Mouse (Mus musculus) limb, embryonic 14.5 days (tissue): ENCODE measurements around the gene Hspa12a. TPM values are rescaled to one million over a fixed set of nuclear protein-coding genes. Genes with fewer than 3 reads are reported as not detected.

Experiments used
- ATAC-seq: fragments of 200-750 bp; cut with Nextera tagmentation; 2 replicates; pipeline ENCODE4 v1.8.0; 2017; ENCODE audit warnings: low read depth, moderate number of reproducible peaks, moderate TSS enrichment; ENCODE audit not compliant: low FRiP score
- DNase-seq: peaks from one replicate; pipeline ENCODE4 v3.0.0-alpha.2; 2015; ENCODE audit warnings: low spot score
- H3K27ac ChIP-seq: fragments of 300-500 bp; sonication (generic); replicated peaks from 2 replicates; pipeline ENCODE4 v1.5.1; 2014; ENCODE audit warnings: low read depth, mild to moderate bottlenecking, low read length, moderate library complexity, mixed read lengths
- H3K27me3 ChIP-seq: fragments of 300-500 bp; sonication (generic); 2 replicates; pipeline ENCODE4 v1.6.1; 2014; ENCODE audit warnings: low read length, mixed read lengths; ENCODE audit not compliant: control insufficient read depth, insufficient read depth
- H3K36me3 ChIP-seq: fragments of 300-500 bp; sonication (generic); 2 replicates; pipeline ENCODE4 v1.6.1; 2014; ENCODE audit warnings: mild to moderate bottlenecking, low read length, moderate library complexity, mixed read lengths; ENCODE audit not compliant: control insufficient read depth, insufficient read depth
- H3K4me1 ChIP-seq: fragments of 300-500 bp; sonication (generic); 2 replicates; pipeline ENCODE4 v1.6.1; 2014; ENCODE audit warnings: antibody characterized with exemption, low read length, mixed read lengths; ENCODE audit not compliant: control insufficient read depth, insufficient read depth
- H3K4me2 ChIP-seq: fragments of 300-500 bp; sonication (generic); replicated peaks from 2 replicates; pipeline ENCODE4 v1.6.1; 2014; ENCODE audit warnings: low read depth, mild to moderate bottlenecking, low read length, moderate library complexity; ENCODE audit not compliant: severe bottlenecking
- H3K4me3 ChIP-seq: fragments of 300-500 bp; sonication (generic); replicated peaks from 2 replicates; pipeline ENCODE4 v1.5.1; 2014; ENCODE audit warnings: low read length
- H3K9ac ChIP-seq: fragments of 300-500 bp; sonication (generic); 2 replicates; pipeline ENCODE4 v1.6.1; 2014; ENCODE audit warnings: mild to moderate bottlenecking, low read depth, low read length, moderate library complexity; ENCODE audit not compliant: severe bottlenecking
- H3K9me3 ChIP-seq: fragments of 300-500 bp; sonication (generic); 2 replicates; pipeline ENCODE4 v1.6.1; 2016; ENCODE audit warnings: low read length; ENCODE audit not compliant: control insufficient read depth
- POLR2A ChIP-seq: fragments of 200-500 bp; IDR thresholded peaks from 2 replicates; pipeline ENCODE4 v1.8.0; 2012; ENCODE audit warnings: inconsistent platforms, mild to moderate bottlenecking, moderate library complexity, borderline replicate concordance; ENCODE audit not compliant: insufficient read depth, insufficient read length; ENCODE audit errors: extremely low read depth
- WGBS: fragments of 180-500 bp; shearing (Covaris S2); extraction: QIAGEN DNeasy Blood & Tissue Kit; methylation state at CpG from one replicate; pipeline ENCODE4 v1.1.7; 2014; 5-methylcytosine and 5-hydroxymethylcytosine counted together
- polyA plus RNA-seq, 2 experiments: library from polyadenylated mRNA; depleted of rRNA in 1 of 2; stranded (reverse) in 1 of 2; unstranded in 1 of 2; fragments of >200 nt; fragmentation: Nextera tagmentation in 1 of 2; extraction: Ambion mirVana in 1 of 2; gene quantifications; 2 replicates each; pipeline versions ENCODE4 v1.2.1 to v1.2.3; 2012 to 2014

The Hspa12a gene
- polyA plus RNA-seq, 2 experiments = 2.4 to 6.1 TPM

DNA sequence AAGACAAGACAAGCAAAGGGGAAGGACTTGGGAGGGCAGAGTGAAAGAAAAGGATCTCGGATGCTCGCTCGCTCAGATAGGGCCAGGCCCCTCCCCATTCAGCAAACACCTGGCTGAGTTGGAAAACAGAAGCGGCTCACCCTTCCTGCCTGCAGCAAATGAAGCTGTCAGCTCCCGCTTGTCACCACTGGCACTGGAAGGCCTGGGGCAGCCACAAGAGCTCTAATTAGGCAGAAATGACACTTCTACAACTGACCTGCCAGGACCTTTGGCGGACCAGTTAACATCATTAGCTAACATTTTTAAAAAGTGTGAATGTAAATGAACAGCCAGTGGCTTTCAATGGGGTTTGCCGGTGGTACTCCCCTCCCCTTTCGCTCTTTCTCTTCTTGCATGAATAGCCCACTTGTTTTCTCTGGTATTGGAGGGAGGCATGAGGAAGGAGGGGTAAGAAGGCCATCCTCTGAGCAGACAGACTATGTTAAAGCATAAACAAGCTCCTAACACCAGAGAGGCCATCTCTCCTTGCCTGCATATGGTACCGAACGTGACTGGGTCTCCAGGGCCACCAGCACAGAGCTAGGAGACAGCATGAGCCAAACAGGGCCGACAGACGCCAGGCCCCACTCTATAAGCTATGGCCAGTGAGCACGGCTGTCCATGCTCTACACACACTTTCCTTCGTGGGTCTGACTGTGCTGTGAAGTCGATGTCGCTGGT is 12.2 kb downstream of the Hspa12a start:
- no peak overlapping the region for H3K9ac ChIP-seq
- no peak for ATAC-seq
- no peaks in the 10 kb centered on the region for H3K9me3 ChIP-seq
- H3K4me3 ChIP-seq = no peak overlapping the region
- no peak for DNase-seq
- no peak overlapping the region for H3K4me2 ChIP-seq
- H3K27ac ChIP-seq = no peak overlapping the region
- peaks cover 17% of the 10 kb centered on the region for H3K27me3 ChIP-seq
- TF ChIP-seq POLR2A = no peak
- WGBS = 23% methylated on average over 16 of the region's 16 CpGs
- peaks cover 3% of the 10 kb centered on the region; the same call in 1 of the 2 replicates for H3K4me1 ChIP-seq
- no peaks in the 10 kb centered on the region for H3K36me3 ChIP-seq

DNA sequence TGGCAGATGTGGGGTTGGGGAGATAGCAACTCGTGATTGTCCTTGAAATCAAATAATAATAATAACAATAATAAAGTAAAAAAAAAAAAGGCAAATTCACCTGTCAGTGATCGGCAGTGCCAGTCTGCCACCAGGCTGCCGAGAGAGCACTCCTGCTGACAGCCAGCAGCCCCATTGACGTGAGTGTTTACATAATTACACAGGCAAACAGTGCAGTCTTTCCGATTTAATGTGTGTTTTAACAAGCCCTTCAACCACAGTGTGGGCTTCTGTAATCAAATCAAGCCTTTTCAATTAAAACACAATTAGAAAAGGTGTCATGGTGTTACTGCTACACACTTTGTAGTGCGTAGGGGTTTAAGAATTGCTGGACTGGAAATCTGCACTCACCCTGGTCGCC is 24.3 kb downstream of the Hspa12a start:
- Histone ChIP-seq H3K27me3 (0 out of 2 replicates have a peak, but pooled peaks cover 6% of the 10 kb centered on the region), H3K4me2 (no peak overlapping the region), H3K27ac (no peak overlapping the region), H3K36me3 (no peaks in the 10 kb centered on the region), H3K9me3 (no peaks in the 10 kb centered on the region), H3K9ac (no peak overlapping the region), H3K4me1 (no peaks in the 10 kb centered on the region), H3K4me3 (no peak overlapping the region)
- no peak for TF ChIP-seq POLR2A
- DNase-seq (no peak), ATAC-seq (no peak)
- WGBS = 13% methylated on average over 7 of the region's 7 CpGs

DNA sequence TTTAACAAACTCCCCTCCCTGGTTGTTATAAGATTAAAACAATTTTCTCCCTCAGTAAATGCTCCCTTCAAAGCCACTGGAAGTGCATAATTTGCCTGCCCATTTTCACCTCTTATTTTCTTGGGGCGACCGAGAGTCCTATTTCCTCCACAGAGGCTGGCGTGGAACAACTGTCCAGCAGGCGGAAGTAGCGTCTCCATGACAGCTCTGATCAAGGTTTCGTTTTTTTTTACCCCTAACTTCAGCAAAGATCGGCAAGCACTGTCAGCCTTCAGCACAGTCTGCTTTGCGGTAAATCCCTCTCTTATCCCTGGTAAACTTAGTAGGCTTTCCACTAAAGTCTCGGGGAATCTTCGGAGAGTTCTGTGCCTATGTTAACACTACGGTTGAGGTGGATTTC is 24.9 kb downstream of the Hspa12a start:
- no peak for DNase-seq
- 0 out of 2 replicates have a peak overlapping the region, but pooled peaks have one; percentile 5 for H3K4me3 ChIP-seq
- no peak for ATAC-seq
- H3K36me3 ChIP-seq = no peaks in the 10 kb centered on the region
- TF ChIP-seq POLR2A = no peak
- no peaks in the 10 kb centered on the region for H3K4me1 ChIP-seq
- no peaks in the 10 kb centered on the region for H3K9me3 ChIP-seq
- WGBS = 12% methylated on average over 11 of the region's 11 CpGs
- no peak overlapping the region for H3K4me2 ChIP-seq
- H3K9ac ChIP-seq = 0 out of 2 replicates have a peak overlapping the region, but pooled peaks have one; percentile 12
- no peak overlapping the region for H3K27ac ChIP-seq
- H3K27me3 ChIP-seq = 0 out of 2 replicates have a peak, but pooled peaks cover 6% of the 10 kb centered on the region

DNA sequence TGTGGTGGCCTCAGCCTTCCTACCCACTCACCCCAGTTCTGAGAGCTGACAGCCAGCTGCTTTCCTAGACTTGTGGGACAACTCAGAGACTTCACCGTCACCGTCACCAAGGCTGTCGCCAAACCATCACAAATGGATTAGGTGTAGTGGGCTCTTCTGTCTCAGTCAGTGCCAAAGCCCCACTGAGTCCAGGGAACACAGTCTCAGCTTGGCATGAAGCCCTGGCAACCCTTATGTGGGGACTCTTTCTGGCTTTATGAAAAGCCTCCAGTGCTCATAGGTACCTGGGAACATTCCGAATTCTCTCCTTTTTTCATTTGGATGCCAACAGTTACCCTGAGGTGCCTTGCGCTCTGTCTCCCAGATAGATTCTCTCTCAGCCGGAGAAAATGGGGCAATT is 30.2 kb downstream of the Hspa12a start:
- Histone ChIP-seq H3K9ac (no peak overlapping the region), H3K4me1 (no peaks in the 10 kb centered on the region), H3K4me2 (no peak overlapping the region), H3K27me3 (no peaks in the 10 kb centered on the region), H3K36me3 (no peaks in the 10 kb centered on the region), H3K27ac (no peak overlapping the region), H3K4me3 (no peak overlapping the region), H3K9me3 (no peaks in the 10 kb centered on the region)
- DNase-seq (no peak), ATAC-seq (no peak)
- no peak for TF ChIP-seq POLR2A
- WGBS = 83% methylated on average over 6 of the region's 6 CpGs

DNA sequence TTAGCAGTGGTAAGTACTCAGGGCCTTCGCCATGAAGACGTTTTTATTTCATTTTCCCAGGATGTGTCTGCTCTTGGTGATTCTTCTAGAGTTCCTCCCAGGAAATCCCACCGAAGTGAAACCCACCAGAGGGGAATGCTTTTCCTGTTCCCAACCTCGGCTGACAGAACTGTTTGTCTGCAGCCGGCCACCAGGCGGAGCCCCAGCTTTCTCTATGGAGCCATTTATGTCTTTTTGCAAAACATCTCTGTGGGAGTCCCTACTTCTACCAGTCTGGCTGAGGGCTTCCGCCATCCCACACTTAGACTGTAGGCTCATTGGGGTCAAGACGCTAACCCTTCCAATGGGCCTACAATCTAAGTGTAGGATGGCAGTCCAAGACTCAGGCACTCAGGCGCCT is 32.1 kb downstream of the Hspa12a start:
- 10% methylated on average over 9 of the region's 9 CpGs for whole genome bisulfite sequencing
- Histone ChIP-seq H3K4me1 (no peaks in the 10 kb centered on the region), H3K4me3 (peak overlapping the region; percentile 29), H3K36me3 (no peaks in the 10 kb centered on the region), H3K4me2 (peak overlapping the region; percentile 58), H3K9ac (peak overlapping the region; percentile 49), H3K9me3 (no peaks in the 10 kb centered on the region), H3K27ac (no peak overlapping the region), H3K27me3 (no peaks in the 10 kb centered on the region)
- DNase-seq (peak; percentile 77), ATAC-seq (peak; percentile 63; the same call in 1 of the 2 replicates)
- no peak for TF ChIP-seq POLR2A
